Mouse (Mus musculus) CH12.LX (cell line): ENCODE measurements around the gene Baiap2l2. TPM values are rescaled to one million over a fixed set of nuclear protein-coding genes. Genes with fewer than 3 reads are reported as not detected.

Source experiments
- DNase-seq: peaks from one replicate; pipeline ENCODE4 v3.0.0-alpha.2; 2013; ENCODE audit errors: extremely low read depth
- H3K27ac ChIP-seq: 2 replicates; pipeline ENCODE4 v1.5.1; 2012; ENCODE audit warnings: low read depth, mild to moderate bottlenecking, control low read depth, moderate library complexity; ENCODE audit not compliant: insufficient read depth
- H3K27me3 ChIP-seq: replicated peaks from 2 replicates; pipeline ENCODE3; 2012; ENCODE audit warnings: inconsistent platforms
- H3K36me3 ChIP-seq, 2 experiments: replicated peaks in 1 of 2; 2 replicates each; pipeline versions ENCODE3 to v1.6.1; 2012; ENCODE audit warnings: inconsistent platforms in 1 of 2, low read length in 1 of 2, mild to moderate bottlenecking in 1 of 2, mixed read lengths in 1 of 2, moderate library complexity in 1 of 2; ENCODE audit not compliant: control insufficient read depth in 1 of 2, insufficient read depth in 1 of 2
- H3K4me1 ChIP-seq, 2 experiments: 2 replicates each; pipeline ENCODE4 v1.6.1; 2012; ENCODE audit warnings: inconsistent platforms in 1 of 2, moderate library complexity in 1 of 2; ENCODE audit not compliant: insufficient read depth in 2 of 2, control insufficient read depth in 1 of 2
- H3K4me2 ChIP-seq: 2 replicates; pipeline ENCODE4 v1.6.1; 2012; ENCODE audit warnings: low read depth, mild to moderate bottlenecking, control low read depth; ENCODE audit not compliant: poor library complexity, insufficient read depth, severe bottlenecking
- H3K4me3 ChIP-seq, 3 experiments: fragments of 150-350 bp in 1 of 3; sonication (generic) in 1 of 3; replicated peaks in 1 of 3; 2 replicates each; pipeline versions ENCODE3 to v1.5.1; 2011 to 2012; ENCODE audit warnings: low read depth in 2 of 3, low read length in 2 of 3, mild to moderate bottlenecking in 2 of 3, moderate library complexity in 2 of 3, control low read depth in 1 of 3, improper control_type of control experiment in 1 of 3, inconsistent platforms in 1 of 3, mixed read lengths in 1 of 3; ENCODE audit not compliant: poor library complexity in 1 of 3
- H3K79me2 ChIP-seq: replicated peaks from 2 replicates; pipeline ENCODE4 v1.6.1; 2012; ENCODE audit warnings: mild to moderate bottlenecking, moderate library complexity; ENCODE audit not compliant: control insufficient read depth, poor library complexity, insufficient read depth, severe bottlenecking; ENCODE audit errors: extremely low read depth
- H3K9ac ChIP-seq: 2 replicates; pipeline ENCODE4 v1.6.1; 2012; ENCODE audit warnings: low read depth, mild to moderate bottlenecking, control low read depth, moderate library complexity; ENCODE audit not compliant: insufficient read depth
- H3K9me3 ChIP-seq: replicated peaks from 2 replicates; pipeline ENCODE3; 2012; ENCODE audit warnings: low read length, inconsistent platforms, mixed read lengths
- BHLHE40 ChIP-seq: IDR thresholded peaks from 2 replicates; pipeline ENCODE4 v1.6.1; 2011; ENCODE audit warnings: mild to moderate bottlenecking, low read depth, low read length, improper control_type of control experiment
- CHD1 ChIP-seq: IDR thresholded peaks from 2 replicates; pipeline ENCODE4 v1.6.1; 2012; ENCODE audit warnings: low read depth, low read length, improper control_type of control experiment, inconsistent platforms
- CHD2 ChIP-seq: IDR thresholded peaks from 2 replicates; pipeline ENCODE4 v1.6.1; 2011; ENCODE audit warnings: low read length, improper control_type of control experiment
- E2F4 ChIP-seq: IDR thresholded peaks from 2 replicates; pipeline ENCODE4 v1.6.1; 2011; ENCODE audit warnings: low read depth, low read length, improper control_type of control experiment; ENCODE audit not compliant: insufficient replicate concordance
- EP300 ChIP-seq: IDR thresholded peaks from 2 replicates; pipeline ENCODE4 v1.6.1; 2011; ENCODE audit warnings: low read length, improper control_type of control experiment
- ETS1 ChIP-seq: conservative IDR thresholded peaks from 2 replicates; pipeline ENCODE4 v1.6.1; 2012; ENCODE audit warnings: low read depth, mild to moderate bottlenecking, inconsistent platforms, low read length, improper control_type of control experiment, moderate library complexity
- GABPA ChIP-seq: IDR thresholded peaks from 2 replicates; pipeline ENCODE4 v1.6.1; 2012; ENCODE audit warnings: low read depth, low read length, improper control_type of control experiment, inconsistent platforms; ENCODE audit not compliant: insufficient replicate concordance
- JUN ChIP-seq: IDR thresholded peaks from 2 replicates; pipeline ENCODE4 v1.6.1; 2011; ENCODE audit warnings: low read depth, mild to moderate bottlenecking, low read length, improper control_type of control experiment, moderate library complexity; ENCODE audit not compliant: insufficient read depth
- JUND ChIP-seq: conservative IDR thresholded peaks from 2 replicates; pipeline ENCODE4 v1.6.1; 2011; ENCODE audit warnings: low read depth, low read length, improper control_type of control experiment
- MAFK ChIP-seq: IDR thresholded peaks from 2 replicates; pipeline ENCODE4 v1.6.1; 2011; ENCODE audit warnings: low read length, improper control_type of control experiment; ENCODE audit not compliant: insufficient replicate concordance
- MAX ChIP-seq: IDR thresholded peaks from 2 replicates; pipeline ENCODE4 v1.6.1; 2011; ENCODE audit warnings: low read length, improper control_type of control experiment
- MAZ ChIP-seq: IDR thresholded peaks from 2 replicates; pipeline ENCODE4 v1.6.1; 2012; ENCODE audit warnings: low read depth, mild to moderate bottlenecking, inconsistent platforms, low read length, improper control_type of control experiment, moderate library complexity
- MEF2A ChIP-seq: IDR thresholded peaks from 2 replicates; pipeline ENCODE4 v1.6.1; 2014; ENCODE audit warnings: low read depth, mild to moderate bottlenecking, inconsistent platforms, low read length, improper control_type of control experiment, borderline replicate concordance
- MYC ChIP-seq: IDR thresholded peaks from 2 replicates; pipeline ENCODE4 v1.6.1; 2011; ENCODE audit warnings: low read depth, mild to moderate bottlenecking, improper control_type of control experiment, low read length
- NRF1 ChIP-seq: IDR thresholded peaks from 2 replicates; pipeline ENCODE4 v1.6.1; 2014; ENCODE audit warnings: low read depth, mild to moderate bottlenecking, inconsistent platforms, low read length, improper control_type of control experiment, moderate library complexity
- PAX5 ChIP-seq: IDR thresholded peaks from 2 replicates; pipeline ENCODE4 v1.6.1; 2012; ENCODE audit warnings: low read length, inconsistent platforms, mixed read lengths
- RAD21 ChIP-seq: IDR thresholded peaks from 2 replicates; pipeline ENCODE4 v1.6.1; 2011; ENCODE audit warnings: low read depth, mild to moderate bottlenecking, low read length, improper control_type of control experiment, moderate library complexity
- SMC3 ChIP-seq: IDR thresholded peaks from 2 replicates; pipeline ENCODE4 v1.6.1; 2011; ENCODE audit warnings: low read depth, low read length, improper control_type of control experiment
- TBP ChIP-seq: conservative IDR thresholded peaks from 2 replicates; pipeline ENCODE4 v1.6.1; 2011; ENCODE audit warnings: low read depth, low read length, improper control_type of control experiment
- USF1 ChIP-seq: IDR thresholded peaks from 2 replicates; pipeline ENCODE4 v1.6.1; 2014; ENCODE audit warnings: low read depth, mild to moderate bottlenecking, inconsistent platforms, low read length, improper control_type of control experiment
- USF2 ChIP-seq: conservative IDR thresholded peaks from 2 replicates; pipeline ENCODE4 v1.6.1; 2011; ENCODE audit warnings: low read depth, low read length, improper control_type of control experiment
- ZMIZ1 ChIP-seq: IDR thresholded peaks from 2 replicates; pipeline ENCODE4 v1.6.1; 2012; ENCODE audit warnings: low read depth, mild to moderate bottlenecking, inconsistent platforms, low read length, improper control_type of control experiment
- ZNF384 ChIP-seq: IDR thresholded peaks from 2 replicates; pipeline ENCODE4 v1.6.1; 2012; ENCODE audit warnings: low read depth, low read length, improper control_type of control experiment, inconsistent platforms
- dilution Hi-C: fragments of 300-500 bp; cut with MboI; formaldehyde crosslinking; loops from 2 replicates; pipeline ENCODE4 v1.14.3; 2020; ENCODE audit warnings: low sequenced_read_pairs; ENCODE audit not compliant: extremely low pct_unique_long_range_greater_than_20kb, extremely low pct_ligation_motif_present
- in situ Hi-C: fragments of 300-500 bp; cut with MboI; formaldehyde crosslinking; loops from 3 replicates; pipeline ENCODE4 v1.14.3; 2019; ENCODE audit warnings: low sequenced_read_pairs, low pct_ligation_motif_present, low pct_unique_long_range_greater_than_20kb, mixed read lengths
- polyA plus RNA-seq: library from polyadenylated mRNA; unstranded; fragments of >175 nt; gene quantifications from 2 replicates; pipeline ENCODE4 v1.2.1, GENCODE M21; 2012; ENCODE audit warnings: low read depth; ENCODE audit not compliant: insufficient read length
- total RNA-seq, 2 experiments: library from RNA; depleted of rRNA; stranded (reverse); fragments of 300-350 nt in 1 of 2; fragments of >200 nt in 1 of 2; gene quantifications; 2 replicates each; pipeline ENCODE4 v1.2.3; 2012 to 2014

The Baiap2l2 gene
- total and polyA plus RNA-seq, 3 experiments = 0.84 to 1.5 TPM; not detected in 1

GRCm38 (mm10) chr15:79288387-79288786, 3.0 kb upstream of the Baiap2l2 start:
- no peak for TF ChIP-seq CHD2
- no peak for TF ChIP-seq ZNF384
- no peak for TF ChIP-seq RAD21
- TF ChIP-seq NRF1 = no peak
- TF ChIP-seq ETS1 = no peak
- TF ChIP-seq JUND = no peak
- no peak for TF ChIP-seq GABPA
- TF ChIP-seq MAZ = no peak
- no peak for TF ChIP-seq SMC3
- TF ChIP-seq ZMIZ1 = no peak
- TF ChIP-seq MYC = no peak
- TF ChIP-seq, all 38 proteins: peak for 0
- H3K27me3 ChIP-seq = no peaks in the 10 kb centered on the region
- peaks cover 52 to 92% of the 10 kb centered on the region in 2 experiments for H3K36me3 ChIP-seq

GRCm38 (mm10) chr15:79287091-79287490, 1.8 kb upstream of the Baiap2l2 start:
- no peak overlapping the region for H3K9ac ChIP-seq
- H3K27me3 ChIP-seq = no peaks in the 10 kb centered on the region
- H3K79me2 ChIP-seq = no peaks in the 10 kb centered on the region
- DNase-seq = no peak
- H3K9me3 ChIP-seq = no peaks in the 10 kb centered on the region
- no peak overlapping the region for H3K27ac ChIP-seq
- dilution Hi-C loops = no loop called here
- H3K4me1 ChIP-seq = peaks cover 4 to 9% of the 10 kb centered on the region in 2 experiments; a peak in 3 of 4 replicates
- in situ Hi-C loops = loop anchor here (5.0 kb wide), 2 partner anchors 35 to 180 kb away; no protein-coding TSS in a partner anchor
- H3K4me2 ChIP-seq = no peak overlapping the region
- peaks cover 48 to 88% of the 10 kb centered on the region in 2 experiments for H3K36me3 ChIP-seq
- H3K4me3 ChIP-seq = no peak overlapping the region
- TF ChIP-seq TBP (no peak), CHD2 (no peak), RAD21 (no peak), USF1 (no peak), CHD1 (no peak), PAX5 (no peak), BHLHE40 (no peak), JUND (no peak), EP300 (no peak), MEF2A (no peak), E2F4 (no peak), SMC3 (no peak), JUN (no peak), USF2 (no peak), GABPA (no peak), ZMIZ1 (no peak), MAX (no peak), MAFK (no peak)

More at GRCm38 (mm10) chr15:79288387-79288786, 3.0 kb upstream of the Baiap2l2 start:
- DNase-seq = no peak
- dilution Hi-C loops (no loop called here), in situ Hi-C loops (loop anchor here (5.0 kb wide), 2 partner anchors 34 to 179 kb away; no protein-coding TSS in a partner anchor)
- Histone ChIP-seq H3K4me2 (no peak overlapping the region), H3K4me1 (no peaks in the 10 kb centered on the region; a peak in 1 of 4 replicates), H3K4me3 (no peak overlapping the region), H3K27ac (no peak overlapping the region), H3K9me3 (no peaks in the 10 kb centered on the region), H3K79me2 (no peaks in the 10 kb centered on the region), H3K9ac (no peak overlapping the region)
